Mouse (Mus musculus) layer of hippocampus, postnatal 36 days (tissue): ENCODE measurements at regions not wholly inside any gene's neighbourhood (a gene's known extent, or its start where the extent isn't known, plus 50 kb on each side); places are given as distances from the start of the nearest gene placed in this dataset.
A peak's percentile ranks its signal among the peaks of the same experiment; 100 is the strongest.
"Not testable (repeated sequence)": the region's sequence is repeated elsewhere in the genome, so short reads cannot be mapped to it uniquely, and the experiment has no call there.

Experiments
- DNase-seq, 2 experiments: peaks; one replicate each; pipeline ENCODE4 v3.0.0; 2022

DNA sequence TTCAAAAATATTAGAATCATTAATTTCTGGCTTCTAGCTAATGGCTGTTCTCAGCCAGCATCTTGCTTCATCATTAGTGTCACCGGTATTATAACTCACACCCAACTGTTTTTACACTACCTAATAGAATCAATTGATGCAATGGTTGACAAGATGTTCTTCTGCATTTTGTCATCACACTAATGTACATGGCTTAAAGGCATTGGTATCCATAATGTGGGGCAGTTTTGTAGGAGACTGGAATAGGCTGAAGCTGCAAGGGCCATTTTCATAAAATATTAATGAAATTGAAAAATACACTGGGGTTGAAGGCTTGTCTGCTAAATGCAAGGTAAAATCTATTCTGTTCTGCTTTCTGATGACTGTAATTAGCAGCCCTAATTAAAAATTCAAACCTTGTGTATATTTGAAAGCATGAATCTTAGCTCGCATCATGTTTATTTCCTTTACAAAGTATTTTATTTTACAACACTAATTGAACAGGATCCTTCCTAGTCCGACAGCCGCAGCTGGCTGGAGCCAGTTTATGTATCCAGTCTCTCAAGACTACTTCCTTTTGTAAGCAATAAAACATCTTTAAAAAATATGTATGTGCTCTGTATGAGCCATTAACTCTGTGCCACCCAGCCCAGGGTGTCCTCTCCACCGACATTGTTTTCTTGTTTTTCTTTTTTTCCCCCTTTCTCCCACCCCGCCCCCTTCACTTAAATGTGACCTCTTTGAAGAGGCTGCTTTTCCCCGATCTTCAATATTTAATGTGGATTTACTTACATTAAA is 259.6 kb downstream of the Pou4f1 start:
- DNase-seq = no peak

DNA sequence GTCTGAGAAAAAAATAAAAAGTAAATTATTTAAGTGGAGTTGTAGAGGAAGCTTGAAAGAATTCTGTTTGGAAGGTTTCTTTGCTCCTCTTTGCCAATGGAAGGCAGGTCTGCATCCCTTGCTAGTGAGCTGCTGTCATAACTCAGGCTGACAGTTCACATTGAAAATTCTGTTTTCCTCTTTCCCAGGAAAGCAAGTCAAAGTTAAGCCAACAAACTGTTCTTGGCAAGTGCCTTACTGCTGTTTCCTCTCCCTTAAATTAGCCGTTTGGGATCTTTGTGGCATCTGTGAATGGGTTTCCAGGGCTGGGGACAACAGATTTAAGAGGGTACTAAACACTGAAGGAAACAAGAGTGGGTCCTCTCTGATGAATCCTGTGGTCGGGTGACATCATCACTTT is 261.2 kb downstream of the Pou4f1 start:
- no peak for DNase-seq

DNA sequence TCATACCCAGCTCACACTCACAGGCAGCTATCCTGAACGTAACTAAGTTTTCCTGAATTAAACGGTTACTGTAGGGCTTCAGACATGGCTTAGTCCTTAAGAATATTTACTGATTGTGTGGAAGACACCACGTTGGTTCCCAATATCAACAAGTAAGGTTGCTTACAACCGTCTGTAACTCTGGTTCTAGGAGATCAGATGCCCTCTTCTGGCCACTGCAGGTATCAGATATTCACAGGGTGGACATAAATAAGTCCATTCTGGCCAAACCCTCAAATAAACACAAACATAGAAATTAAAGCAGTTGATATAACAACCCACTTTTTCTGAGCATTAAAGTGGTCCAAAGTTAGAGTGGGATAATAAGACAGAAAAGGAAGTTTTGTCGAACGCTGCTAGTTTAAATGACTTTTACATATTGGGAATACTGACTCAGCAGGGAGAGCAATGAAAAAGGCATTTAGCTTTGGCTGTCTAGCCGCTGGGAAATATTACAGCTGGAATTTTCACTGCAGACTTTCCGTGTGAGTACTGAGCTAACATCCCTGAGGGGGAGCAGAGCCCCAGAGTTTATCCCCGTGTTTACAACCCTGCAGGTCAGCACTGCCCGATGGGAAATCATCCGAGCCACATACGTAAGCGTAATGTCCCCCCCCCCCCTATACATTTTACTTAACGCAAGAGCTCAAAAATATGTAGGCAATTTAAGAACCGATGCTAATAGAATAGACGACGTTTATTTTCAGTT is 264.4 kb downstream of the Pou4f1 start:
- no peak for DNase-seq

DNA sequence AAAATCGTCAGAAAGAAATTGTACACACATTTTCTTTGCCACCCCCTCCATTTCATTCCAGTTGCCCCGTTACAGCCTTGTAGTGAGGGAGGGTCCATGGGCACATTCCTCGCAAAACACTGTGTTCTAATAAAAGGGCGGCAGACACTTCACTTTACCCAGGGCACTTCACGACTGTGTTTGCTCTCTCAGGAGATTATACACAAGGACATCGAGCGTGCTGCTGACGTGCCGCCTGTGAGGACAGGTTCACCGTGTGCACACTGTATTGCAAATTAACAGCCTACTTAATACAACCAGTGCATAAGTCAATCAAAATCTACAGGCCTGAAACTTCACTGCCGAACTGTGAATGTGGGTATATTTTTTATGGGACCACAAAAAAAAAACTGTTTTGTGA is 274.6 kb downstream of the Pou4f1 start:
- no peak for DNase-seq

DNA sequence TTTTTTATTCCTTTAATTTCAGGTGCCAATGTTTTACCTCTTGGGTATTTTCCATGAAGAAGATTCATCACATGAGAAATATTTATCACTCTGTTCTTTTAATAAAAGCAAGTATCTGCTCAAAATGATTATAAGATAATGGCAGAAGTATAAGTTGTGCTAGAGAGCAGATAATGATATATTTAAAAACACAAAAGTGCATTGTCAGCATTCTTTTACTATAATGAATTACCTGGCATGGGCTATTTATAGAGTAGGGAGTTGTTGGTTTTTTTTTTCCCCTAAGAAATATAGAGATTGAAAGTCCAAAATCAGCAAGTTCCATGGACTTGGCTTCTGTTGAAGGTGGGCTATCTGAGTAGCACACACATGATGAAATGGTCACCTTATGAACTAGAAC is 292.7 kb downstream of the Pou4f1 start:
- no peak for DNase-seq

DNA sequence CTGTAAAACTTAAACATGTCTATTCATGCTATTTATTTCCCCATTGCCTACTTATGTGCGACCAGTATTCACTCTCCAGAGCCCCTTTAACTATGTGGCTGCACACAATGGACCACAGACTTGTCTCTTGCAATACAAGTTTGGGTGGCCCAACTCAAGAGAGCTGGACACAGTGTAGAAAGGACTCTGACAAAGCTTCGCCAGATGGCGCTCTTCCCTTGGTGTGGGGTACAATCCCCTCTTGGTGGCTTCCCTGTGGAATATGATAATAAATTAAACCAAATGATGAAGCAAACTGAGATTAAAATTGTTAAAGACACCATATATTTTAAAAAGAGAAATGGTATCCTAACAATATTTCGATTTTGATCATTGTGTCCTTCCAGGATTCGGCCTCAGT is 302.6 kb upstream of the Ednrb start:
- no peak for DNase-seq

DNA sequence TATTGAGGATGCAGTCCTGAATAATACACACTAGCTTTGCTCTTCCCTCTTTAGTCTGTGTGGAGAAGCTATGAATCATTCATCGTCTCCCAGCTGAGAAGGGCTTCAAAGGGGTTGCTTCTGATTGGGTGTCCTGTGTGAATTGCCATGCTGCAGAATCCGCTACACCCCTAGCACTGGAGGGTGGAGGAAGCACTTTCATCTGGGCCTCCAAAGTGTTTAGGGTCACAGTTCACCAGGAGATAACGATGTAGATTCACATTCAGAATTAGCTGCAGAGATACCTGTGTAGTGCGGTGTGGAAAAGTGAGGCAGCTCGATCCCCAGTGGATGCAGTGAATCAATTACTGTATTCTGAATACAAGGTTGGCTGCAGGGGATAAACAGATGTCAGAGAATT is 301.2 kb upstream of the Ednrb start:
- no peak for DNase-seq

DNA sequence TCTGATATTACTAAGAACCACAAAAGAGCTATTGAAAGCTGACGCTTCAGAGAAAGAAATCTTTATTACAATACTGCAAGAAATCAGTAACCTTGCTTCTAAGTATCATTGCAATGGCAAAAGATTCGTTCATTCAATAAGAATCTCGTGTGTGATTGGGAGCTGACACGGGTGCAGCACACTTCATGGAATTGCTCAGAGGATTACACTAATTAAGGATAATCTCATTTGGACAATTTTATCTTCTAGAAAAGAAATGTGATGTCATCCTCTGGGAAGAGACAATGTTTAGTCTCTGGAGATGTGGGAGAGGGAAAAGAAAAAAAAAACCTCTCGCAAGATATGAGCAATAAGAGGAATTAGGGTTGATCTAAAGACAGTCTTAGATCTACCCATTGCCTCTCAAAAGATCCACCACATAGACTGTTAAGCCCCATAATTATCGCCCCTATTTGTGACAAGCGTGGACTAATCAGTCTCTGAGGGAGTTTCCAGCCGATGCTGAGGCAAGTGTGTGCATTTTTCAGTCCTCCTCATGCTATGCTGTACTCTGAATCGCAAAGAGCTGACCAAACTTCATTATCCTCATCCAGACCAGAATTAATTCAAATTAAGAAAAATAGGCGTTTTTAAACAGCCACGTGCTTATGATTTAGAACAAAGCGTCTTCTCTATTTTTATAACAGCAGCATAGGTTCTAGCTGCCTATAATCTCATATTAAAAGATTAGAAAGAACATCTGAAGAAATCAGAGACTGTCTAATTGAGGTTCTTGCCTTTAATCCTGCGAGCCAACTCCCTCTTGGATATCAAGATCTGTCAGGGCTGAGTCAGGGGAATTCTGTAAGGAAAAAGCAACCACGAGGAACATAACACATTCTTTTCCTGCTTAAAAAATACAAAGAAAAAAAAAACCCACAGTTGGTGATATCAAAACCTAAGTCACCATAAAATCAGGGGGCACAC is 271.1 kb upstream of the Ednrb start:
- DNase-seq = no peak

DNA sequence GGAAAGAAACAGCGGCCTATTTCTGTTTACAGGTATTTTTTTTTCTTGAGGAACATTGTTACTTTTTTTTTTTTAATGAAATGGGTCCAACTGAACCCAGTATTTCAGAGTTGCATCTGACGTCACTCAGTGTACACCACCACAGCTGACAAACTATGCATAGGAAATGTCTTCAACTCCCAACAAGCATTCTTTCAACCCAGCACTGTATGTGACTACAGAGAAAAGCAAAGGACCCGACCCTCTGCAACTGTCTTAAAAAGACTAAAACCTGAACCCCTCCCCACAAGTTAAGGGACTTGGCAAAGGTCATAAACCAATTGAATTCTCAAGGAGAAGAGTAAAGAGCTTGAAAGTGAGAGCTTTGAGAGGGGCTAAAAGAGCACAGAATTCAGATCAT is 270.0 kb upstream of the Ednrb start:
- no peak for DNase-seq

DNA sequence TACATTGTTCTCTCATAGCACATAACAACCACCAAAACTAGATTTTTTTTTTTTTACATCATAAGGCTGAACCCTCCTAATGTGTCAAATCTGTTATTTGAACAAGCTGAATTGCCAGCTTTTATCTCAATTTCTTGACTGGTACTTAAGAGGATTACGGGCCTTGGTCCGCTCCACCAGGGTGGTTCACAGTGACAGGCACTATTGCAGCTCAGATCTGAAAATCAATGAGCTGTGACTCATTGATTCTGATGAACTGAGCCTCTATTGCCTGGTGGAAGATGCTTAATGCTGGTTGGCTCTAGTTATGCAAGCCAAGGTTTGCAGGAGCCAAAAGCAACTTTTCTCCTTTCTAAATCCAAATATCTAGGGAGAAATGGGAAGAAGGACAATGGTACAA is 269.2 kb upstream of the Ednrb start:
- DNase-seq = no peak

DNA sequence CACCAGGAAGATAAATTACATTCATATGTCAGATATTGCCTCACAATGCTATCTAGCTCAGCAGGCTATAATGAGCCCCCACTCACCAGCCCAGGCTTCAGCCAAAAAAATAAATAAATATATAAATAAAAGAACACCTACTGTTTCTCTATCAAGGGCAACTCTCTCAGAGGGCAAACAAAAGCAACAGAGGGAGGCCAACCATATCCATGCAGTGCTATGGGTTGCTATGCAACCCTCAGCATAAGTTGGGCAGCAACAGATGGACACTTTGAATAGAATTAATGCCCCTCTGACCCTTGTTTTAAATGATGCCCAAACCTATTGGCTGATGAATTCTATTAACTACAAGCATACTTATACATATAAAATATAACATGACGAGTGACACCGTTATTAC is 242.2 kb upstream of the Ednrb start:
- no peak for DNase-seq

DNA sequence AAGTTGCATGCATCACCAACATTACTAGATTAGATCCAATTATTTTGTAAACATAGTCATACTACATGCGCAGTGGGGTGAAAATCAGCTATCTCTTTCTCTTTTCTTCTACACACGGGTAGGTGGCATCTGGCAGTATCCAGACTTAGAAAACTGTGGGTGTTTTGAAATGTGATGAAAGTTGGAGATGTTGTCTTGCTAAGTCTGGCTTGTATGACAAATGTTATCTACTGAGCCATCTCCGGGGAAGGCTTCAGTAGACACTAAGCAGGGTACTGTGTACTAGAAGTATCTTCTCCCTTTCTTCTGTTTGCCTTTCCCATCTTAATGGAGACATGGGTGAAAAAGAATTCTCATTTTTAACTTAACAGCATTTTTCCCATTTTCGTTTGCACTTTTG is 220.0 kb upstream of the Ednrb start:
- not testable (repeated sequence) for DNase-seq

DNA sequence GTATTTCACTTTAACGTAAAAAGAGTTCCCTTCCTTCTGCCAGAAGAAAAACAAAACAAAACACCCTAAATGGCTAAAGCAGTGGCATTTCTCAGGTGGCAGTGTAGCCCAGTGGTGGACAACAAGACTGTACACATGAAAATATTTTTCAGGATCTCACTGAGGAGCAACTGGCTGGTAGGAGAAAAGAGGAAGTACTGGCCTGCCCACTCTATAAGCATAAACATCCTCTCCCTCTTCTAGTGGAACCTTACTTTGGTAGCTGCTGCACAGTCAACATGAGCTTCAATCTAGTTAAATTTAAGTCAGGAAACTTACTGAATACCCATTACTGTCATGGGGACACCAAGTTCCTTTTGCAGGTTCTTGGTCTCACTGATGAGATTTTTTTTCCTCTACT is 209.5 kb upstream of the Ednrb start:
- DNase-seq = no peak

DNA sequence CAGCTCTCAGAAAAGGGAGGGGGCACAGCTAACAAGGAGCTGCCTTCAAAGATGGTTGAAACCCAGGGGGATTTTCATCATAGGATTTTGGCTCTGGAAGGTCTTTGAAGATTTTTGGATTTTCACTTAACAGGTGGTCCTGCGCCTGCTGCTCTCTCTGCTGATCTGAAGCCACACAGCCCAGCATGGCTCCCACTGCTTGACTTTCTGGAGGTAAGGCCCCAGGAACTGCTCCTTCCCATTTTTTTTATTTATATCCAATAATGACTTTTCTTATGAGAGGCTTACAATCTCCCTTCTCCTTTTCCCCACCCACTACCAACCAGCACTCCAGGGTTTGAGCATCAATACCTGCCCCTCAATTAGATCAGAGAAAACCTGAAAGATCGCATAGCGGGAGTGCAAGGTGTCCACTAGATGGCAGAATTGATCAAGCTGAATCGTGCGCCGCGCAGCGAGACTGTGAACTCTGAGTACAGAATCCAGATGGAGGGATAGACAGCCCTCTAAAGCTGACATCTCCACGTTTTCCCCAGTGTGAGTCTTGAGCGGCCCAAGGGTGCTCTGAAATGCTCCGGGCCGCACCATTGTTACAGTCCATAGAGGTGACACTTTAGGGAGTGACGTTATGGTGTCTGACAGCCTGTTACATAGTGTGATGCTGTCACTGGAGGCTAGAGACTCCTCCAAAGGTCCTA is 194.6 kb upstream of the Ednrb start:
- peak; percentile 57 for DNase-seq

DNA sequence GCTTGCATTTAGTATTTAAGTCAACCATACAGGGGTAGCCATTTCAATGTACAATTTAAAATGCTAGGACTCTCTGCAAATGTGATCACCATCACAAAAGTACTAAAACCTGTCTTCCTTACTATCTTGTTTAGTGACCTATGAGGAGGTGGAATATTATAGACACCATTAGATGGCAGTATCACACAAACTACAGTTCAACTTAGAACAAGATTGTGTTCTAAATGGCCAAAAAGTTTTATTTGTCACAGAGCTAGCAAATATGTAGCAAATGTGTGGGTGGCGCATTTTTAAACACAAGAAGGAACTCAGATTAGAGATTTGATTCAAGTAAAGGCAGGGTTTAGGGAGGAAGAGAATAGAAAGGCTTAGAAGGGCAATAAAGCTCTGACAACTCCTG is 189.4 kb upstream of the Ednrb start:
- no peak for DNase-seq

DNA sequence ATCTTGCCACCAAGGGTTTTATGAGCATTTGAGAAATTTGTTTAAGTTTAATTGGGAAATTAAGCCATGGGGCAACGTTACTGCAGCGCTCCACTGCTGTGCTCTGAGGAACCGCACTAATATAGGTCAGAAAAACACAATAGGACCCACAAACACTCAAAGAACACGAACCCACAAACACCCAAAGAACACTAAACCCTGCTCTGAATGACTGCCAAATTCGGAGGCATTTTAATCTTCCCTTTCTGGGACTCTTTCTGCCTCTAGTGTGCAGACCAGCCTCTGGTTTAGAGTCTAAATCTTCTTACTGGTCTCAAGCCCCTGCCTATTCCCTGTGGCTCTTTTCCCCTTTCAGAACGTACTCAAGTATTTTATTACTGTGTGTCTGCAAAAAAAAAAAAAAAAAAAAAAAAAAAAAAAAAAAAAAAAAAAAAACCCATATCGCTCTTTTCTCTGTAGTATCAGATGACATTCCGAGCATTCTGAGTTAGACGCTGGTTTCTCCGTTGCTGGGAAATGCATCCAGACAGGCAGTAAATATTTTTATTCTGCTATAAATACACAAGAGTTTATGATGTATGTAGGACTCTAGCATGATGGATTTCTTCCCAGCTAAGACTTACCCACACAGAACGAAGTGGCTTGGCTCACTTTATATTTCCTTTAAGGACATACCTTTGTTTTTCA is 186.7 kb upstream of the Ednrb start:
- no peak for DNase-seq

DNA sequence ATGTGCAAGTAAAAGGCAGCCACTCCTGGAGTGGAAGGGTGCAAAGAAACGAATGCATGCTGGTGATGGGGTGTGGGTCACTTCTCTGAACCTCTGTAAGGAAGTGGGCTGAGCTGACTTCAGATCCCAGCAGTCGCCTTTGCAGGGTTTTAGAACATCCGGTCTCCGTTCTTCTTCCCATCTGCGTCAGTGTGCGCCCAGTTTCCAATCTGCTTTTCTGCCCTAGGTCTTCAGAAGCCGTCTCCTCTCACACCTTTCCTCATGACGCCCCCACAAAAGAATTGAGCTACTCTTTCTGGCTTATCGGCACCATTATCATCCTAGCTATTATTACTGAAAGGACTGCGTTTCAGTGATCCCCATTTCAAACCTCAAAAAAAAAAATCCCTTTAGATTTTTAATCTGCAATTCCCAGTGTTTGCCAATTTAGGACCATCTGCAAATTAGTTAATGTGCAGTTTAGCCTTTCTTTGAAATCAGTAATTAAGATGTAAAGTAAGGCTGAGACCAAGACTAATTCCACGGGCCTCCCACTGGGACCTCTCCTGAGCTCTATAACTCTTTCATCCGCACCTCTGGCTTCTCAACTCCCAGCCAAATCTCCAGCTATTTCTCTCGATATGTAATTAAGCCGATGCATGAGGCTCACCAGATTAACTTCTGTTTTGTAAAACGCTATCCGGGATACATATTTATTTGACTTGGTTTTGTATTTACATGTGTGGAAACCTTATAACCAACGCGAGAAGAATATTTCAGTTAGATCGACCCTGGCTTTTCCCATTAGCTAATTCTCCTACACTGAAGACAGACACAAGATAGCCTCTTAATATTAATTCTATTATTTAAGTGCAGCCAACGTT is 185.7 kb upstream of the Ednrb start:
- no peak for DNase-seq

DNA sequence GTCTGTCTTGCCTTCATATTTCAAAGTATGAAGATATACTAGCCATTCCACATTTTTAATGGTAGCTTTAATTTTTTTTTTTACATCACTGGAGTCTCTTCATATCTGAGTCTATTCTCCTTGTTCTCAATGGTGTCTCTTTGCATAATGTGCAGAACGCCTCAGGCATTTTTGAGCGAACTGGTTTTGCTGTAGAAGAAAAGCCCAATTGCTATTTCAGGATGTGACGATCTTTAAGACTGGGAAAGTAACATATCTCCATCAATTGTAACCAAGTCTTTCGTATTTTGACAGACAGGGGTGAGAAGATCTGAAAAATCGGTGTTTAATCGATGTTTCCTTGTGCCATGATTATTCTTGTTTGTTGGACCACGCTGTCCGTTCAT is 183.7 kb upstream of the Ednrb start:
- DNase-seq = no peak

DNA sequence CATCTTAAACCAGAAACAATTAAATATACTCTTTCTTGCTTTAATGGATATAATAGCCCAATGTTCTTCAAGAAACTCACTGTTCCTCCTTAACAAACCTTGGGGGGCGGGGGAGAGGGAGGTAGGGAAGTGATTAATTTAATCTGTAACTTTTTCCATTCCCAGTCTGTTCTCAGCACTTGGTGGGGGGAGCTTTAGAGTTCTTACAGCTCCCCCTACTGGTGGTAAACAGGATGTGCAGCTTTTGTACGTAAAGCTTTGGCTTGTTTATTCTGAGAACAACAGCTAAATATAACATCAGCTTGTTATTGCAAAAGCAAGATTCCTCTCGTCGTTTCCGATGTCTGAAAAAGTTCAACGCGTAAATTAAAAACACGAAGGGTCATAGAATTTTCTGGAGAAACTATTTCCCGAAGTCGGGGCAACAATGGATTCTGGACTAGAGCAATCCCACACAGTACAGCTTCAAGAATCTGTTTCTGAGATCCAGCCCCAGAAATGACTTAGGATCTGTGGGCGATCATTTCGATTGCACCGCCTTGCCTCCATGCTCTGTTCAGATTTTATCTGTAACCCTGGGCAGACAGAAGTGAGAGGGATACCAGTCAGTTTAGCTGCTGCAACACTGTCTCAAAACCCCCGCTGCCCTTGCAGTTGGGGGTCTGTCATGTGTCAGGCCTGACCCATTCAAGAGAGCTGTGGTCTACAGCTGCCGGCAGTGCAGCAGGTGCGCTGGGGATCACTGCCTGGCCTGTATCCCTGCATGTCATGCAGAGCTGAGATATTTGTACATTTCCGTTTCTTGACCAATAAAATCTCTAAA is 183.1 kb upstream of the Ednrb start:
- peak in 1 of 2 experiments; percentile 15 for DNase-seq

DNA sequence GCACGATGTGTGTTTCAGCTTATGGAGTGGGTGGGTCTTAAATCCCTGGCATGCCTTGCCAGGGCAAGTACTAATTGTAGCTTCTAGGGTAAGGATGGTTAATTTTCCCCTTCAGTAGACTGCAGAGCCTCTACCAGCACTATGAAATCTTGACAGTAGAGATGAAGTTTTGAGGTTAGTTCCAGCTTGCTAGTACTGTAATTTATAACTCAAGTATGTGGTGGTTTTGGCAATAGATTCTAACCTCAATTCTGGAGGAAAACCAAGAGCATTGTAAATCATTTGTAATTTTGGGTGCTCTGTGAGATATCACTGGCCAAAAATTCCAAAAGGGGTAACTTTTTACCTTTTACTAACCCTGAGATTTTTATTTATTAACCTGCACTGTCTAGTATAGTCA is 164.3 kb upstream of the Ednrb start:
- DNase-seq = no peak
